Mouse (Mus musculus): ENCODE results near the gene Fcho1. TPM values are rescaled to one million over a fixed set of nuclear protein-coding genes. Genes with fewer than 3 reads are reported as not detected.

Gene Fcho1
- total and polyA plus RNA-seq, 3 experiments: 1.8 to 8.2 (median 2.7) TPM

GRCm38 (mm10) chr8:71660325-71661120, 65.0 kb downstream of the Fcho1 start:
- DNase-seq: peak; percentile 87

- DNase-seq: no peak
Observed at GRCm38 (mm10) chr8:71659751-71660150, 65.8 kb downstream of the Fcho1 start.

DNA sequence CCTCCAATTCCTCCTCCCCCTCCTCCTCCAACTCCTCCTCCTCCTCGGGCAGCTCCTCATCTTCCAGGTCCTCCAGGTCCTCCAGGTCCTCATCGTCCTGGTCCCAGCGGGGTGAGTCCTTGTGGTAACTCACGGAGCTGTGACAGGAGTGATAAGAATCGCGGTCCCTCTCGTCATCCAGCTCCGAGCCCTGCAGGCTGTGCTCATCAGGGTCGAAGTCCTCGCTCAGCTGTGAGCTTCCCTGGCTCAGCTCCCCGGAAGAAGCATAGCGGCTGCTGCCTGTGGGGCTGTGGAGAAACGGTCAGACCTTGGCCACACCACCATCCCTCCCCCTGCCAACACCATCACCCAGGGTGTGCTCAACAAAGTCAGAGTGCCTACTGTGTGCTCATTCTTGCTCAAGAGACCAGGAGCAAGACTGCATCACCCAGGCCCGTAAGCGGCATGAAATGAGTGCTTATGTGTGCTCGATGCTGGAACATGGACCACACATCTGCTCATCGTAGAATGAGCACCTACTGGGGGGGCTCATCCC, 66.9 kb downstream of the Fcho1 start:
- no peak for DNase-seq

Other genes with a start within 250 kb of the Fcho1 start
- 10 to 100 TPM in 1 of 2 experiments, 1 to 10 TPM in 1; 9.9 to 16.4 TPM for gene Ano8, start 239.8 kb downstream of the Fcho1 start, total RNA-seq (2021)
- 44.9 and 54.6 TPM in 2 replicates for gene Ano8, start 239.8 kb downstream of the Fcho1 start, polyA plus RNA-seq (2012; rRNA removed)
- gene Gtpbp3, start 237.6 kb downstream of the Fcho1 start, total RNA-seq (2021): 10 to 100 TPM; 15.6 to 26.7 TPM
- 58.3 and 77.4 TPM in 2 replicates for gene Gtpbp3, start 237.6 kb downstream of the Fcho1 start, polyA plus RNA-seq (2012; rRNA removed)
- 100 to 1,000 TPM; 198 to 219 TPM for gene Plvap, start 214.0 kb downstream of the Fcho1 start, total RNA-seq (2021)
- 559 and 580 TPM in 2 replicates for gene Plvap, start 214.0 kb downstream of the Fcho1 start, polyA plus RNA-seq (2012; rRNA removed)
- gene Ccdc194, start 200.0 kb downstream of the Fcho1 start, total RNA-seq (2021): not detected
- gene Ccdc194, start 200.0 kb downstream of the Fcho1 start, polyA plus RNA-seq (2012; rRNA removed): not detected in 2 replicates
- gene Bst2, start 188.3 kb downstream of the Fcho1 start, total RNA-seq (2021): 10 to 100 TPM; 63.1 to 98.6 TPM
- 457 and 528 TPM in 2 replicates for gene Bst2, start 188.3 kb downstream of the Fcho1 start, polyA plus RNA-seq (2012; rRNA removed)
- 10 to 100 TPM; 64.7 to 74.4 TPM for gene Mvb12a, start 182.8 kb downstream of the Fcho1 start, total RNA-seq (2021)
- 230 and 237 TPM in 2 replicates for gene Mvb12a, start 182.8 kb downstream of the Fcho1 start, polyA plus RNA-seq (2012; rRNA removed)
- 1 to 10 TPM; 4.1 to 6.8 TPM for gene Tmem221, start 166.8 kb downstream of the Fcho1 start, total RNA-seq (2021)
- gene Tmem221, start 166.8 kb downstream of the Fcho1 start, polyA plus RNA-seq (2012; rRNA removed): 31.6 and 35.2 TPM in 2 replicates
- gene Nxnl1, start 159.1 kb downstream of the Fcho1 start, total RNA-seq (2021): 1 to 10 TPM; 1.2 to 1.6 TPM
- gene Nxnl1, start 159.1 kb downstream of the Fcho1 start, polyA plus RNA-seq (2012; rRNA removed): 0.26 and 0.54 TPM in 2 replicates
- gene Slc27a1, start 156.8 kb downstream of the Fcho1 start, total RNA-seq (2021): 100 to 1,000 TPM; 195 to 212 TPM
- 479 and 725 TPM in 2 replicates for gene Slc27a1, start 156.8 kb downstream of the Fcho1 start, polyA plus RNA-seq (2012; rRNA removed)
- 100 to 1,000 TPM; 125 to 142 TPM for gene Pgls, start 133.5 kb downstream of the Fcho1 start, total RNA-seq (2021)
- gene Pgls, start 133.5 kb downstream of the Fcho1 start, polyA plus RNA-seq (2012; rRNA removed): 675 and 694 TPM in 2 replicates
- gene Fam129c, start 128.1 kb downstream of the Fcho1 start, total RNA-seq (2021): 1 to 10 TPM; 2.1 to 2.5 TPM
- gene Fam129c, start 128.1 kb downstream of the Fcho1 start, polyA plus RNA-seq (2012; rRNA removed): 2.0 and 2.5 TPM in 2 replicates
- gene Colgalt1, start 114.7 kb downstream of the Fcho1 start, total RNA-seq (2021): 10 to 100 TPM; 53.3 to 60.8 TPM
- 201 and 217 TPM in 2 replicates for gene Colgalt1, start 114.7 kb downstream of the Fcho1 start, polyA plus RNA-seq (2012; rRNA removed)
- 10 to 100 TPM in 1 of 2 experiments, 1 to 10 TPM in 1; 6.0 to 10.5 TPM for gene Unc13a, start 54.0 kb downstream of the Fcho1 start, total RNA-seq (2021)
- 4.4 and 6.3 TPM in 2 replicates for gene Unc13a, start 54.0 kb downstream of the Fcho1 start, polyA plus RNA-seq (2012; rRNA removed)
- gene Jak3, start 49.4 kb downstream of the Fcho1 start, total RNA-seq (2021): 10 to 100 TPM in 1 of 2 experiments, 1 to 10 TPM in 1; 9.4 to 19.0 TPM
- gene Jak3, start 49.4 kb downstream of the Fcho1 start, polyA plus RNA-seq (2012; rRNA removed): 32.3 and 44.2 TPM in 2 replicates
- 1 to 10 TPM; 7.1 to 7.5 TPM for gene Insl3, start 36.5 kb downstream of the Fcho1 start, total RNA-seq (2021)
- 39.2 and 39.3 TPM in 2 replicates for gene Insl3, start 36.5 kb downstream of the Fcho1 start, polyA plus RNA-seq (2012; rRNA removed)
- 1 to 10 TPM; 4.4 to 5.7 TPM for gene B3gnt3, start 23.9 kb downstream of the Fcho1 start, total RNA-seq (2021)
- 14.4 and 17.5 TPM in 2 replicates for gene B3gnt3, start 23.9 kb downstream of the Fcho1 start, polyA plus RNA-seq (2012; rRNA removed)
- 1 to 10 TPM; 4.7 to 6.6 TPM for gene Zfp709, start 156.3 kb upstream of the Fcho1 start, total RNA-seq (2021)
- 0.10 and 0.19 TPM in 2 replicates for gene Zfp709, start 156.3 kb upstream of the Fcho1 start, polyA plus RNA-seq (2012; rRNA removed)
- 1 to 10 TPM; 5.7 to 7.3 TPM for gene Zfp882, start 182.9 kb upstream of the Fcho1 start, total RNA-seq (2021)
- gene Zfp882, start 182.9 kb upstream of the Fcho1 start, polyA plus RNA-seq (2012; rRNA removed): 0.11 and 0.21 TPM in 2 replicates
- 10 to 100 TPM; 26.8 to 45.2 TPM for gene Zfp617, start 182.9 kb upstream of the Fcho1 start, total RNA-seq (2021)
- gene Zfp617, start 182.9 kb upstream of the Fcho1 start, polyA plus RNA-seq (2012; rRNA removed): 0.59 and 0.71 TPM in 2 replicates
- 10 to 100 TPM; 17.0 to 26.0 TPM for gene Zfp961, start 225.3 kb upstream of the Fcho1 start, total RNA-seq (2021)
- gene Zfp961, start 225.3 kb upstream of the Fcho1 start, polyA plus RNA-seq (2012; rRNA removed): 0.71 and 1.3 TPM in 2 replicates

Measured in adrenal gland, adult 2 months (tissue).